Mouse (Mus musculus) forebrain, postnatal 0 days (tissue): ENCODE data around the gene Slc22a14. TPM values are rescaled to one million over a fixed set of nuclear protein-coding genes. Genes with fewer than 3 reads are reported as not detected.
A peak's percentile ranks its signal among the peaks of the same experiment; 100 is the strongest.

ENCODE experiments used
- ATAC-seq: fragments of 200-750 bp; cut with Nextera tagmentation; 2 replicates; pipeline ENCODE4 v1.8.0; 2017; ENCODE audit warnings: mild to moderate bottlenecking, moderate library complexity
- DNase-seq: peaks from one replicate; pipeline ENCODE4 v3.0.0-alpha.2; 2015
- H3K27ac ChIP-seq: fragments of 300-500 bp; sonication (generic); 2 replicates; pipeline ENCODE4 v1.5.1; 2014; ENCODE audit warnings: low read depth, mild to moderate bottlenecking, antibody characterized with exemption, low read length, moderate library complexity, mixed read lengths
- H3K27me3 ChIP-seq: fragments of 300-500 bp; sonication (generic); 2 replicates; pipeline ENCODE4 v1.6.1; 2014; ENCODE audit warnings: mild to moderate bottlenecking, low read length, mixed read lengths; ENCODE audit not compliant: insufficient read depth
- H3K36me3 ChIP-seq: fragments of 300-500 bp; sonication (generic); 2 replicates; pipeline ENCODE4 v1.6.1; 2014; ENCODE audit warnings: mild to moderate bottlenecking, moderate library complexity; ENCODE audit not compliant: insufficient read depth
- H3K4me1 ChIP-seq: fragments of 300-500 bp; sonication (generic); 2 replicates; pipeline ENCODE4 v1.6.1; 2014; ENCODE audit warnings: antibody characterized with exemption; ENCODE audit not compliant: insufficient read depth
- H3K4me2 ChIP-seq: fragments of 300-500 bp; sonication (generic); 2 replicates; pipeline ENCODE4 v1.6.1; 2014; ENCODE audit warnings: low read depth, mild to moderate bottlenecking, moderate library complexity
- H3K4me3 ChIP-seq: fragments of 300-500 bp; sonication (generic); 2 replicates; pipeline ENCODE4 v1.5.1; 2014; ENCODE audit warnings: low read depth, low read length, mixed read lengths
- H3K9ac ChIP-seq: fragments of 300-500 bp; sonication (generic); 2 replicates; pipeline ENCODE4 v1.6.1; 2014; ENCODE audit warnings: mild to moderate bottlenecking
- H3K9me3 ChIP-seq: fragments of 300-500 bp; sonication (generic); 2 replicates; pipeline ENCODE4 v1.6.1; 2016; ENCODE audit warnings: low read length
- CTCF ChIP-seq: sonication (generic); IDR thresholded peaks from 2 replicates; pipeline ENCODE4 v1.5.1; 2016; ENCODE audit warnings: antibody characterized with exemption, control low read depth, low read depth
- WGBS: fragments of 180-500 bp; shearing (Covaris S2); extraction: QIAGEN DNeasy Blood & Tissue Kit; methylation state at CpG from one replicate; pipeline ENCODE4 v1.1.7; 2014; 5-methylcytosine and 5-hydroxymethylcytosine counted together
- polyA plus RNA-seq: library from polyadenylated mRNA; unstranded; fragments of >200 nt; fragmentation: Nextera tagmentation; extraction: Ambion mirVana; gene quantifications from 2 replicates; pipeline ENCODE4 v1.2.1, GENCODE M21; 2015
- total RNA-seq: library from RNA; depleted of rRNA; stranded (reverse); fragments of >200 nt; gene quantifications from 2 replicates; pipeline ENCODE4 v1.2.3, GENCODE M21; 2014; rRNA removed

The Slc22a14 gene
- total RNA-seq (0.08 TPM in 1 of 2 replicates, not detected in the other), polyA plus RNA-seq (not detected in 2 replicates)

DNA sequence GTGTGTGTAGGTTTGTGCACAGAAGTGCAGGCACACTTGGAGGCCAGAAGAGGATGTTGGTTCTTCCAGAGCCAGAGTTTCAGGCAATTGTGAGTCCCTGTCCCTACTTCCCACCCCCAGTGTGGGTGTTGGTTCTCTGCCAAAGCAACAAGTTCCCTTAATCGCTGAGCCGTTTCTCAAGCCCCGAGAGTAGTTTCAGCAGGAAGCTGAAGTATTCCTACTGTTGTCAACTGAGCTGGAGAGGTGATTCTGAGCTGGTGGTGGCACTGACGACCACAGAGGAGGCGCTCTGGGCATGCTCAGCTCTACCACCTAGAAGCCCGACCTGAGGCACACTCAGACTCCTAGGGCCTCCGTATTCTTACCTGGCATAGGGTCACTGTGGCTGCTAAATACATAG, at the start of gene Slc22a14:
TSS of gene Slc22a14 (minus strand) at position 270 of the 400 bp plus-strand sequence.
- Histone ChIP-seq H3K4me2 (no peak within 1 kb of the TSS), H3K27me3 (no peaks in the 10 kb centered on the region), H3K4me1 (no peaks in the 10 kb centered on the region), H3K36me3 (no peaks in the 10 kb centered on the region), H3K27ac (no peak within 1 kb of the TSS), H3K9ac (no peak within 1 kb of the TSS), H3K4me3 (no peak within 1 kb of the TSS), H3K9me3 (no peaks in the 10 kb centered on the region)
- 69% methylated on average over 7 of the region's 7 CpGs for WGBS
- no peak for DNase-seq
- no peak for TF ChIP-seq CTCF
- no peak for ATAC-seq

DNA sequence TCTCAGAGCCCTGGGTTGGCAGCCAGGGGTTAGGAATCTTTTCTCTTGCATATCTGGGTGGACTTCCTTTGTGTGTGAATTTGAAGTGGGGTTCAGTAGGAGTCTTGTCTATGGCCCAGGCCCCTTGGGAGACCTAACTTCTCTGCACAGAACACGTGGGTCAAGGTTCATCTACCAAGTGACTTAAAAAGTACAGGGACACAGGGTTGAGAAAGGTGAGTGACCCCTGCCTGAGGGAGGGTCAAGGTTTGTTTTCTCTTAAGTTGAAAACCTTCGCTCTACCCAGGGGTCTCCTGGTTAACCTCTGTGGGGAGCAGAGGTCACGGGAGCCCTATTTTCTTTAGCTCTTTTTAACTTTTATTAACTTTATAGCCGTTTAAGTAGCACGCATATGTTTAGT, 44.5 kb upstream of the Slc22a14 start:
- Histone ChIP-seq H3K9ac (no peak overlapping the region), H3K4me3 (no peak overlapping the region), H3K27ac (no peak overlapping the region), H3K27me3 (no peaks in the 10 kb centered on the region), H3K4me2 (no peak overlapping the region), H3K36me3 (no peaks in the 10 kb centered on the region), H3K9me3 (no peaks in the 10 kb centered on the region), H3K4me1 (no peaks in the 10 kb centered on the region)
- 93% methylated on average over 5 of the region's 5 CpGs for WGBS
- no peak for TF ChIP-seq CTCF
- ATAC-seq = no peak
- DNase-seq = no peak

DNA sequence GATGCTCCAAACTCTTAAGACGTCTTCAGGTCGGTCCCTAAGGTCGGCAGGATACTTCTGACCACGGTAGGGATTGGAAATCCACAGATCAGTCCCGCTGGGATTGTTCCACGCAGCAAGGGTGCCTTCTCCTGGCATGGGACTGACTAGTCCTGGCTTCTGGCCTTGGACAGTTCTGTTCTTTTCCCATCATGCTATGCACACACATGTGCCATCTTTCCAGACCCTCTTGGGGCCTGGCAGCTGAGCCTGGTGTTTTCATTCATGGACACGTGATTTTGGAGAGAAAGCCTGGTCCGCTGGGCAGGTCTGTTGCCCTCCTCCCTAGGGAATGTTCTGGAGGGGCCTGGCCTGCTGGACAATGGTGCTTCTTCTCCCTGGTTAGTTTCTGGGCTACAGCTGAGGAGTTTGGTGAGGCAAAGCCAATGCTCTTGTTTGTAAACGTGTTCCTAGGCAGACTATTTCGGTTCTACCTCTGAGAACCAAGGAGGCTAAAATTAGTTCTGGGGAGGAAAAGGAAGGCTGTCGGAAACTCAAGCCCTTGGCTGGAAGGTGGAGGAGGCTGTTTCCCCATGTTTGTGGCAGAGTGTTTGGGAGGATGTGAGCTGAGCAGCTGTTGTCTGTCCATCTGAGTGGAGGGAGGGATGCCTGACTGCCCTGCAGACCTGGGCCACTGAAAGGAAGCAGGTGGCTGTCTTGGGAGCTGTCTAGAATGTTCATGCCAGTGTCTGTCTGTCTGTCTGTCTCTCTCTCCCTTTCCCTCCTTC, 43.7 kb upstream of the Slc22a14 start:
- TF ChIP-seq CTCF = no peak
- Histone ChIP-seq H3K27me3 (no peaks in the 10 kb centered on the region), H3K4me2 (no peak overlapping the region), H3K4me1 (0 out of 2 replicates have a peak, but pooled peaks cover 6% of the 10 kb centered on the region), H3K4me3 (no peak overlapping the region), H3K36me3 (no peaks in the 10 kb centered on the region), H3K9me3 (no peaks in the 10 kb centered on the region), H3K9ac (no peak overlapping the region), H3K27ac (no peak overlapping the region)
- DNase-seq (no peak), ATAC-seq (no peak)
- 80% methylated on average over 11 of the region's 11 CpGs for WGBS

DNA sequence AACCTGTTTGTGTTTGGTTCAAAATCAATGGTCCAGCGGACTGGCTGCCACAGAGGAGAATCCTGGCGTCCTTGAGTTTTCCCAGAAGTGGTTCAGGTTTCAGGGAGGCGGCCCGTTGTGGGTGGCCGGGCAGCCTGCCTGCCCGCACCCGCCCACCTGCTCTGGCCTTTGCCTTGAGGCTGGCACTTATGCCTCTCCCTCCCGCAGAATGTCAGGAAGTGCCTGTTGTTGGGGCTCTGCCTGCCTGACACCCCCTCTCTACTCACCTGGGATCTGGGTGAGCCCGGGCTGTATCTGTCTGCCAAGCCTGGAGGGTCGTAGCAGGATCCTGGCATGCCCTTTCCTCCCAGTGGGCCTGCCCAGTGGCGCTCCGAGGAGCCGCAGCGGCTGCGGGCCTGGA, 42.5 kb upstream of the Slc22a14 start:
- Histone ChIP-seq H3K9me3 (no peaks in the 10 kb centered on the region), H3K36me3 (no peaks in the 10 kb centered on the region), H3K4me1 (peaks cover 11% of the 10 kb centered on the region; the same call in 1 of the 2 replicates), H3K4me3 (no peak overlapping the region), H3K27me3 (no peaks in the 10 kb centered on the region), H3K4me2 (no peak overlapping the region), H3K9ac (no peak overlapping the region), H3K27ac (no peak overlapping the region)
- no peak for ATAC-seq
- 85% methylated on average over 15 of the region's 15 CpGs for WGBS
- no peak for TF ChIP-seq CTCF
- no peak for DNase-seq

DNA sequence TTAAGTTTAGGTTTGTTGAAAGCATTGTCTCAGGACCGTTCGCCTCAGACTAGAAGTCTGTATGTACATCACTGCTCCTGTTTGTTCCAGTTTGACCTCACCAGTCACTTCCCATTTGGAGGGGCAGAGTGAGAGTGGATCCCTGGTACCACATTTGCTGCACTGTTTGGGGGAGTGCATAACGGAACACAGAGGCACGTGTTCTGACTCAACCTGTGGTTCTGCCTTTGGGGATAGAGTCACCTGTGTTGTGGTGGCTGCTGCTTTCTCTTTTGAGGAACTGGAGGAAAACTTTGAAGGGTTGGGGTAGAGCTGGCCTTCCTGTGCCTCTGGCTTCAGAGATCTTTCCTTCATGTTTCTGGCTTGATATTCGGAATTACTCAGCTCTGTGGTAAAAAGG, 38.7 kb upstream of the Slc22a14 start:
- H3K9ac ChIP-seq = 0 out of 2 replicates have a peak overlapping the region, but pooled peaks have one; percentile 100
- 53% methylated on average over 5 of the region's 5 CpGs for WGBS
- peak overlapping the region; percentile 88 for H3K4me2 ChIP-seq
- no peak overlapping the region for H3K27ac ChIP-seq
- H3K36me3 ChIP-seq = no peaks in the 10 kb centered on the region
- no peaks in the 10 kb centered on the region for H3K27me3 ChIP-seq
- H3K4me3 ChIP-seq = peak overlapping the region; percentile 96
- TF ChIP-seq CTCF = no peak
- H3K9me3 ChIP-seq = no peaks in the 10 kb centered on the region
- no peak for ATAC-seq
- H3K4me1 ChIP-seq = peaks cover 13% of the 10 kb centered on the region; the same call in 1 of the 2 replicates
- DNase-seq = no peak

DNA sequence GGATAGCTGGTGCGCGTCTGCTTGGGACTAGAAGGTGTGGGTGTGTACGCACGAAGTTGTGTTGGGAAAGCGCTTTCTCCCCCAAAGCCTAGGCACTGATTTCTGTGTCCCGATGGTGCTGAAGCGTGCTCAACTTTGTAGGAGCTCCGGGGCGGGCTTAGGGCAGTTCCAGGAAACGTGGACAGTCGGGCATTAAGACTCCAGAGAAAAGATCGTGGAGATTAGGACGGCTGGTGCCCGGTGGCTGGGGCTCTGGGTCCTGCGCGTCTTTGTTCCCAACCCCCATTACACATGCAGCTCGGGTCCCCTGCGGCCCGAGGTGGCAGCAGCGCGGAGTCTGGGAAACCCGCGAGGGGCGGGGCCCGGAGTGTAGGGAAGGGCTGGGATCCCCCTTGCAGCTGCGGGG, 37.9 kb upstream of the Slc22a14 start:
- H3K27me3 ChIP-seq = no peaks in the 10 kb centered on the region
- peak; percentile 76 for DNase-seq
- H3K9me3 ChIP-seq = no peaks in the 10 kb centered on the region
- peak overlapping the region; percentile 100 for H3K9ac ChIP-seq
- H3K4me2 ChIP-seq = peak overlapping the region; percentile 88
- peak; percentile 58 for ATAC-seq
- WGBS = under 1% methylated on average over 26 of the region's 26 CpGs
- TF ChIP-seq CTCF = peak; percentile 22; the same call in 1 of the 2 replicates
- H3K36me3 ChIP-seq = no peaks in the 10 kb centered on the region
- peak overlapping the region; percentile 96 for H3K4me3 ChIP-seq
- peaks cover 13% of the 10 kb centered on the region; the same call in 1 of the 2 replicates for H3K4me1 ChIP-seq
- peak overlapping the region; percentile 98 for H3K27ac ChIP-seq
